Mouse (Mus musculus): ENCODE data around the gene Cldn18.

Cldn18 gene

DNA sequence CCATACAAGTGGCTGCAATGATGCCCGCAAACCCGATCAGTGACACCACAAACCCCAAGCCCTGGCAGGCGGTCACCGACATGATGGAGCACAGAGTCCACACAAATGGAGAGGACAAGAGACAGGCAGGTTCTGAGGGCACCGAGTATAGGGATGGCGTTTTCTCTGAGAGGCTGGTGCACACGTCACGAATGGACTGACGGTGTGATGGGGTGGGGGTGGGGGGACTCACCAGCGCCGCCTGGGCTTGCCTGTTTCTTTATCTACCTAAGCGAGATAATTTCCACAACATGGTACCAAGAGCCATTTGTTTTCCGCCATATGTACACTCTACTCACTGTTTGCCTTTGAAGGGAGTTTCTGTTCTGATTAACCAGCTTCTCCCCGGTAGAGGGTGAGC is at the start of gene Cldn18:
Cldn18 (minus strand) TSS at position 134 of the 400 bp plus-strand sequence.
- no peak for DNase-seq (ENCODE audit: low spot score)

DNA sequence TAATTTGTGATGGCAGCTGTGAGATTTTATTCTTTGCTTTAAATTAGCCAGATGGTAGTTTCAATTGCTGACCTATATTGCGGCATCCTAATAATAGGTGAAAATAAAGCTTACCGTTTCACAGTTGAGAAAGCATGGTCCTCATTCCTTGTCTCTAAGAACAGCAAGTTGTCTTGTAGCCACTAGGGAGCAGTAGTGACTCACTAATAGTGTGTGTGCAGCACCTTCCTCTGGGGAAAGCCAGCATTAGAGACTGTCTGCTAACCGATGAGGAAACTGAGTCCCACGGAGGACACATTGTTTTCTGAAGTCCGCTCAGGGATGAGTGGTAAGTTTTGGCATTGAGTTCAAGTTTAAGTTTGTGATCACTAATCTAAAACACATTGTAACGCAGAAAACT is 46.5 kb upstream of the Cldn18 start:
- no peak for DNase-seq (ENCODE audit: low spot score)

DNA sequence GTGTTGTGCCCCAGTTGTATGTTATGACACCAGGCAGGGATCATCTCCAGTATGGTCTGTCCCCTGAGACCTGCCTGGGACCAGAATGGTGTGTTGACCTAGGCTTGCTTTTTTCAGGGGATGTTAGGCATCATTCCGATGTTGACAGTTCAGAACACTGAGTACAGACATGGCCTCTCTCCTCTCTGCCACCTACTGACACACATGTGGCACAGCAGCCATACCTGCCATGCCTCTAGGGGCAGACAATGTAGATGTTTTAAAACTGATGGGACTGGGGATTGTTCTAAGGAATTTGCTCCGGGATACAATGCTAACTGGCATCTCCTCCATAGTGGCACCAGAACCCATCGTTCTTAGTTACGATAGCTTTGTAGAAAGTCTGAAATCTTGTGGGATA is 33.2 kb upstream of the Cldn18 start:
- DNase-seq (ENCODE audit: low spot score), result no peak

DNA sequence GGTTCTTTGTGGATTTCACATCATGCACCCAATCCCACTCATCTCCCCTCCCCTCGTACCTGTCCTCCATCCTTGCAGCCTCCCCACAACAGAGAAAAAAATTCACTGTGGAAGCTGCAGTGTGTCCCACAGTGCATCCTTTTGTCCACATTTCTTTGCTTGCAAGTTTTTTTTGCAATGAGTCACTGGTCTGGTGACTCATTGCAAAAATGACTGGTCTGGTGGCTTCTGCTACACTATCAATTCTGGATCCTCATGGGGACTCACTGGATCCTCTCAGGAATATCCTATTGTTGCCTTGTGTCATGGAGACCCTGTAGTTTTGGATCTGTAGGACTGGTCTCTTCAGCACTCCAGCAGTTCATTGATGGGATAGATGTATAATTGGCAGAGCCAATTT is 31.2 kb upstream of the Cldn18 start:
- no peak for DNase-seq (ENCODE audit: low spot score)

DNA sequence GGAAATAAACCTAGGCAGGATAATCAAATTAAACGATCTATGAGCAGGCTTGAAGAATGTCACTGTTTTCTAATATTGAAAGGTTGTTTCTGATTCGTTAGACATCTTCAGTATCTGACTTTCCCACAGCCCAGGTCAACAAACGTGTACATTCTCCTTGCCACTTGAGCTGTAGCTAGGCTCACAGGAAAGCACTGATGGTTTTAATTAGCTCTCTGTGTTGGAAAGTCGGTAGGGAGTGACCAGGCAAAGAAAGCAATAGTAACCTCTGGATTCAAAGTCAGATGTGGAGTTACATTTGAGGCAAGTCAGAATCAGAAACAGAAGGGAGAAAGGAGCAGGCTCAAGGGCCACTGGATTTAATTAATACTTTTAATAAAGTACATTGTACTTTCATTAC is 30.7 kb upstream of the Cldn18 start:
- no peak for DNase-seq (ENCODE audit: low spot score)

DNA sequence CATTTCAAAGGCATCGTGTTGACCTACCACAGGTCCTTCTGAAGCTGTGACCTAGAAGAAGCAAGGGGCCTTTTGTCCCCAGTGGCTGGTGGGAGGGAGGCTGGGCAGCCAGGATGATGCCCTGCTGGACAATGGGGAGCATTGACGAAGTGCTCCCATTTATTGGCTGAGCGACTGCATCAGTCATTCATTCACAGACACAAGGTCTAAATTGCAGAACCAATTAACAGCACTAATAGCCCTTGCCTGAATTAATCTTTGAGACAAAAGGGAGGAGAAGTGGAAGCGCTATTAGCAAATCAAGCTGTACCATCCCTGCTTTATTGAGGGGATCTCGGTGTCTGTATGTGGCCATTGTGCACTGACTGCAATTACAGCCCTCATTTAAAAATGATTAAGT is 27.5 kb upstream of the Cldn18 start:
- DNase-seq (ENCODE audit: low spot score), result no peak

DNA sequence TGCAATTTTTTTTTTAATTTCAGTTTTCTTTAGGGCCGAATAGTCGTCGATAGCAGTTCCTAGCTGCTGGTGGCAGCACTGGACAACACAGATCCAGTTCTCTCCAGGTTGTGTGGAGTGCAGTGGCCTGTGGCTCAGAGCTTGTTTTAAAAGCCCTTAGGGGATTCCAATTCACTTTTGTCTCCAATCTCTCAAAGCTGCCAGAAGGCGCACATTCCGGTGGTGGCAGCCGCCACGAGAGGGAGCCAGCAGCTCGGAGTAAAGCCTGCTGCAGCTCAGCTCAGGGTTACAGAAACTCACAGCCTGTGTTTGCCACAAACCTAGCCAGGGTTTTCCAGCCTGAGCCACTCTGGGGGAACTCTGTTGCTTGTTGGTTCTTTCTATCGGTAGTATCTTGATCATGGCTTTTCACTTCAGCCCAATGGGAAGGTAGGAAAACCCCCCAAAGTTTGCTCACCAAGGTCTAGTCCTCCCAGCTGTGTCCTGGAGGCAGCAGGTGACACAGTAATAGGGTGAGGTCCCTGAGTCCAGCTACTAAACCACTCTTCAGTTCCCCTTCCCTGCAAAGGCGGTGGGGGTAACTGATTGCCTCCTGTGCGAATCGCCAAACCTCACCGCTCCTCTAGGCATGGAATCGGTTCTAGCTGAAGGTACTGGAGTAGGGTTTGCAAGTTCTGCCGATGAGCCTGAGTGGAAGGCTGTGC is 13.0 kb upstream of the Cldn18 start:
- DNase-seq (ENCODE audit: low spot score), result no peak

DNA sequence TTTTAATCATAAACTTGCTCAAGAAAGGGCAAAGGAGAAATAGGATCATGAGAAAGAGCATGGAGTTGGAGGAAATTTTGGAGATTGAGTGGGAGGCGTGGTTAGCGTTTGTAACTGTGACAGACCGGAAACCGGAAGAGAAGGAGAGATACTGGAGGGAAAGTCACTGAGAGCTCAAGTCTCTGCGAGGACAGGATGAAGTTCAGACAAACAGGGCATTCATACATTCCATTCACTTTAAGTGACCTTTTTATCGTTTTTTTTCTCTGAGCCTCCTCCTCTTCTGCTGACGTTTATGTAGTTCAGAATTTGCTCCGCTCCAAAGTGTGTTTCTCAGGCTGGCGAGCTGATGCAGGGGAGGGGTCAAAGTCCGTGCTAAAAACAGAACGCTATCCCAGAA is 10.8 kb upstream of the Cldn18 start:
- DNase-seq (ENCODE audit: low spot score), result no peak

DNA sequence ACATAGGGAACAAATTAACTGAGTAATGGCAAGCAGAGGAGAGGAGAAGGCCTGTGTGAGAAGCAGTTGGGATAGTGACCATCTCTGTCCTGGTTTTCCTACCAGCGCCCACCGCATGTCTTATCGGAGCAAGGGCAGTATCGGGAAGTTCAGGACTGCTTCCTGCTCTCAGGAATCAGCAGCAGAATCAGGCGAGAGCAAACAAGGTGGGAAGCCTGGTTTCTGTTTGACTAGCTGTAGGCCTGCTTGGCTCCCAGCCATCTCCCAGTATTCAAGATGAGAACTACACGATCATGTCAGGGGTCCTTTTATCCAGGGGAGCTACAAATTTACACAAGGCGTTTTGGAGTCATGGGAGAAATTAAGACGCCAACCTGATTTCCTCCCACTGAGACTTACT is 8.2 kb upstream of the Cldn18 start:
- DNase-seq (ENCODE audit: low spot score), result no peak

DNA sequence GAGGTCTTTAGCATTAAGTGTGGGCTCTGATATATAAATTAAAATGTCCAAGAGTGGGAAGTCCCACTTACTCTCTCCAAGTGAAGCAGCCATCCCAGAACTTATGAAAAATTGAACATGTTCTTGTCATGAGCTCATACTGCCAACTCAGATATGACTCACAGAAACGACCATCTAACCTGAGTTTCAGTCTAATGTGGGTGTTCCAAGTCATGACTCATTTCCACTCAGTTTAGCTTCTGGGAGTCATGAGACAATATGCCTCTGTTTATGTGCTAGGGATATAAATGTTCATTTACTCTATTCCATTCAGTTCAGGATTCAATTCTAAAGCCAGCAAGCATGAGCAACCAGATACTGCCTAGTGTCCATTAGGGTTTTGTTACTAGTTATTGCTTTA is 2.9 kb upstream of the Cldn18 start:
- DNase-seq (ENCODE audit: low spot score), result no peak

DNA sequence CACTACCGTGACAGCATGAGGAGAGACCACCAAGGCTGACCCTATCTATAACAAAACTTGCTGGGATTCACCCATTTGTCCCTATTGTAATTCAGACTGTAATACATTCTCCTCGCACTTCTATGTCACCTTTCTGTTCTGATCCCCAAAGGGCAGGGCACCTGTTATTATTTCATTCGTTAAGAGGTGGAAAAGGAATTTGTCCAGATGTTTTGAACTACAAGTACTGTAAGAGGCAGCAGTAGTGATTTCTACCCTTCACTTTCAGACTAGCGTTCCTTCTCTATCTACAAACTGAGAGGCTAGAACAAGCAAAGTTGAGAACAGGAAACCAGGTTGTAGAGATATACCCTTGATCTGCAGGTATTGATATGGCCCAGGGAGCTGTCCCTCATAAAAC is 6.8 kb downstream of the Cldn18 start:
- no peak for DNase-seq (ENCODE audit: low spot score)

DNA sequence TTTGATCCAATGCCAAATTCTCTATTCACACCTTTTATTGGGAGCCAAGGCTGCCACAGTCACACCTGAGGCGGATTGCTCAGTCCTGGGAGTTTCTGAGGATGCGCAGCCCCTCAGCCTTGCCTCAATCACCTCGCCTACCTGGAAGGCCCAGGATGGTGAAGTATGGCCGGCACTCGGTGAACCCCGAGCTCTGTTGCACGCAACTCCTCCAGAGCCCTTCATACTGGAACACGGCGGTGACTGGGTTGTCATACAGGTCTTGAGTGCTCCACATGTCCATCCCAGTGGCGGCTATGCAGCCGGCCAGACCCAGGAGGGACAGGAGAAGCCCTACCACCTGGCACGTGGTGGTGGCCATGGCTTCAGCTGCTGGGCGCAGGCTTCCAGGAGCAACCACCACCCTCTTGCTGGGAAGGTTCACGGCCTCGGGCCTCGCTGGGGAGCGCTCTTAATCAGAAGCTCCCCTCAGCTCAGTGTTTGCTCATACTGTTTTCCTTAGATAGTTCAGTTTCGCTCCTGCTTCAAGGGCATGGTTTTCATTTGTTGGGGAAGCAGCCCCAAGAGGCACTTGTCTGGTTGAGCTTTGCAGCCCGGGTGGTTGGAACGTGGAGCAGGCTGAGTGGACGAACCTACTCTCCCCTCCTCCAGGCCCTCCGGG is 7.3 kb downstream of the Cldn18 start:
- DNase-seq (ENCODE audit: low spot score), result no peak

DNA sequence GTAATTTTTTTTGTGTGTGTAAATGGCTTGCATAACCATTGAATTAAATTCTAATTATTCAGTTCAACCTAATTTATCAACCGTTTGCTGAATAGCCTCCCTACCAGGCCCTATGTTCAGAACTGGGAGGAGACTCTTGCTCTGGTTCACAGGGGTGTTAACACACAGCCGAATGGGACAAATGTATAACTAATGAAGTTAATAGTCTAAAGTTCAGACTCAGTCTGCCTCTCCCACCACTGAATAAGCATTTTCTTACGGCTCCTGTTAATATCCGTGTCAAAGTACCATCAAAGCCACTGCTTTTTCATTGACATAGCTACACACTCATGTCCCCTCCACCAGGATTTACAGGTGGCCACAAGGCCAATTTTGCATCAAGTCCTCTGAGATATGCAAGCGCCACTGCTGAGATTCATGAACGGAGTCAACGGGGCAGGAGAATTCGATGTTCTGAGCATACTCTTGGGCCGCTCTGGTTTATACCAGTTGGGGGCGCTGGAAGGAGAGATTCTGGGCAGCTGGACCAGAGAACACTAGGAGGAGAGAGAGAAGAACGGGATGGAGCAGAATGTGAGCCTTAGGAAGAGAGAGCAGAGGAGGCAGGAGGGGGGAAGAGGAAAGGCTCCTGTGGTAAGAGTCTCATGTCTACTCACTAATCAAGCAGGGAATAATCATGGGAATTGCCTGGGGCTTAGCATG is 9.5 kb downstream of the Cldn18 start:
- DNase-seq (ENCODE audit: low spot score), result no peak

DNA sequence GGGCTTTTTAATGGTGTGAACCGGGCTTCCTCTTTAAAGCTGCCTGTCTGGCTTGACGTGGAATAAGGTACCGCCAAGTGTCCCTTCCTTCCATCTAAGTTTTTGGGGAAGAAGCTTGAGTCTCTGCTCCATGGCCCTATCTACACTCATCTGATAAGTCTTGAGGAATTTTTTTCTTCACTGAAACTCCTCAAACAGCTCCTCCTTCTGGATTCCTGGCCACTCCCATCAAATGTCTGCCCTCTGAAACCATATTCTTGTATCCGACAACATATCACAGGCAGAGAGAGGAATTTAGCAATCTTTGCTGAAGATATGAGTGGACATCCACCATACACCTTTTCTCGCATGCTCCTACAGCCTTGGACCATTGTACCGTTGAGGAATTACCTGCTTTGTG is 10.8 kb downstream of the Cldn18 start:
- no peak for DNase-seq (ENCODE audit: low spot score)

DNA sequence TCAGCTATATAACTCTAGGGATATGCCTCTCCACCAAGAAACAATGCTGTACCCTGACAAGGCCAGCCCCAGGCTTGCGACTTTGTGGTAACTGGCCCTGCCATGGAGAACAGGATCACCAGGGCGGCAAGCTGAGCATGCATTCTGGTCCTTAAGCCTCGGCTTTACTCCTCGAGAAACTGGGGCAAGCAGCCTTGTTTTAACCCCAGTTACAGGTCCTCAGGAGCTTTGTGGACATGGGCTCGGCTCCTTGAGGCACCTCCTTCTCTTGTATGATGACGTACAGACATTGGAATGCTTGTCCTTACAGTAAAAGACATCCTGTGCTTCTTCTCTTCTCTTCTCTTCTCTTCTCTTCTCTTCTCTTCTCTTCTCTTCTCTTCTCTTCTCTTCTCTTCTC is 13.4 kb downstream of the Cldn18 start:
- DNase-seq (ENCODE audit: low spot score), result no peak

DNA sequence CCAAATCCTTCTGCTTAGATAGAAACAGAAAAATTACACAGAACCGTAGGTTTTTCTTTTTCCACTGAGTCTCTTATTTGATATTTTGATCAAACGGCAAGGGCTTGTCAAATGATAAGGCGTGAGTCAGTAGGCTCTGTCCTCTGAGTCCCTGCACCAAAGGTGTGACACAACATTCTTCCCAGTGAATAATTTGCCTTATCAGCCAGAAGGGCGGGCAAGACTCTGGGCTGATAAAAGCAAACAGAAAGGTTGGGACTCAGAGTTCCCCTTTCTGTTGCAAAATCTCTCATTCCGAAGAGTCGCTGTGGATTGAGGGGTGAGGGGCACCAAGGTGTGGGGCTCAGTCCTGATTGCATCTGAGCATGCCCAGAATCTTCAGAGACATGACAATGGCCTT is 14.9 kb downstream of the Cldn18 start:
- no peak for DNase-seq (ENCODE audit: low spot score)

DNA sequence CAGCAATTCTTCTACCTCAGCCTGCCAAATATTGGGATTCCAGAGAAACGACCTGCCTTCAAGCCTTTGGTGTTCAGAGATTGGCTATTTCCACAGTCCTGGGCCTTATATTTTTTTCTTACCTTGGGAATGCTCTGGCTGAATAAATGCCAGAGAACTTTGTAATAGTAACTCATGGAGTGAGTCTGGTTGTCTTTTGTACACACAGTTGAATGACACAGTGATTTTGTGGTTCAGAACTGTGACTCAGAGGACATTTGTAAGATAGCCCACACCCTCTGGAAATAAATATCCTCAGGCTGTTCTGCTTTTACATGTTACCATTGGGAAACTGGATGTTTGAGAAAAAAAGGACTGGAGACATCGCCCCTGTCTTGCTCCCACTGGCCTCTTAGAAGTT is 15.9 kb downstream of the Cldn18 start:
- no peak for DNase-seq (ENCODE audit: low spot score)

DNA sequence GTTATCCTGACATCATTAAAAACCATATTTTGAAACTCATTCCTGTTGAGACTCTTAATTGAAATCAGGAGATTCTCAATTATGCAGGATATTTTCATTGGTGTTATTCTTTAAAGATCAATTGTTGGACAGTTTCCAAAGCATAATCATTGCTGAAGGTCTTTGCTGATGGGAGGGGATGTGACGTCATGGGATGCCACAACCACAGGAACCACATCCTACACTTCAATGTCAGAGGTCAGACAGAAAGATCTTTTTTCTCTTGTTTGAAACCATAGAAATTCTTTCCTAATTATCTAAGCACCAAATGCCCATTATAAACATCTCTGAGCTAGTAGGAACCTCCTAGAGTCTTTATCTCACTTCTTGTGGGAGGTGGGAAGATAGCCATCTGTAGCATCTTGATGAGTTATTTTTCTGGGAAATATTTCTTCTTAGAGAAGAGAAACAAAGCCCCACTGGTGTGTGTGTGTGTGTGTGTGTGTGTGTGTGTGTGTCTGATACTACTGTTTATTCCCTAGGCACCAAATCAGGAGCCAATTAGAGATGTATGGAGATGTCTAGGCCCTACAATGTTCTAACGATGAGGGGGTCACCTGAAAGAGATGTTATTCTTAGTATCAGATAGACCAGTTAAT is 17.2 kb downstream of the Cldn18 start:
- DNase-seq (ENCODE audit: low spot score), result no peak

DNA sequence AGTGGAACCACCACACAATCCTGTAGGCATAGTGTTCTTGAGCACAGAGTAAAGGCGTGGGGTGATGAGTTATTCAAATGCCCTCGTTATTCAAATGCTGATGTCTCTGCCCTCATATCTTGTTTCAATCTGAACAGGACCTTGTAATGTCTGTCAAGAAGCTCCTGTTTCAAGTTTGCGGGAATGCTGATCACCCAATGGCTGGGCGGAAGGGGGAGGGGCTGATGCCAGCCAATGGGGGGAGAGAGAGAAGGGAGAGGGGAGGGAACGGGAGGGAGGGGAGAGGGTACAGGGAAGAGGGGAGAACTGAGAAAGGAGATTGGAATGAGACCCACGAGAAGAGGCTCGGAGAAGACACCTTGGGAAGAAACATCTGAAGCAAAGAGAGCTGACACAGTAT is 22.1 kb downstream of the Cldn18 start:
- no peak for DNase-seq (ENCODE audit: low spot score)

DNA sequence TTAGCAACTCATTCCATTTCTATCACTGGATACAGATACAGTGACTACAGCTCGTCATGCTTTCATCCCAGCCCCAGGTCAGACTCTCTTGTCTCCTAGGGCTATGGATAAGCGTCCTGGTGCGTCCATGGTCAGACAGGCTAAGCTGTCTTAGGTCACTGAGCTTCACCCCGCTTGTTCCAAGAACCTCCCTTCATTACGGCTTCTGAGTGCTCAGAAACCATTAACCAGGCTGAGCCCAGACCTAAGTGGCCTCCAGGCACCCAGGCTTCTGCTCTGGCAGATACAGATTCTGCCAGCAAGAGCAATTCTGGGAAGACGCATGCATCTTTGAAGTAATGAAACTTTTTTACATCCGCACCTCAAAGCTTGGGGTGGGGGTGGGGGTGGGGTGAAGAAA is 26.7 kb downstream of the Cldn18 start:
- DNase-seq (ENCODE audit: low spot score), result no peak

DNA sequence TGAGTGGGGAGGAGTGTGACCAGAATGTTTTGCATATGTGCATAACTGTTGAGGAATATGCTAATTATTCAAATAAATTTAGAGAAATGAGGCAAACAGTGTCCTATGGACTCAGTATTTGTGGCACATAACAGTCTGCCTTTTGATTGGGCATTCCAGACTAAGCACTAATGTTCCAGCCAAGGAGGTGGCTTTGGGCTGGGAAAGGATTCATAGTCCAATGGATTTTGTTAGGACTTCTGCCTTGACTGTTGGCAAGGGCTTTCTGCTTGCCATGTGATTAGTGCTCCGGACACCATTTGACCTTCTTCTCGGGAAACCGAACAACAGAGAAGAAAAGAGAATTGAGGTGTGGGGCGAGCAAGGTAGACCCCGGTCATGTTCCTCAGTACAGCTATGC is 27.3 kb downstream of the Cldn18 start:
- DNase-seq (ENCODE audit: low spot score), result no peak

DNA sequence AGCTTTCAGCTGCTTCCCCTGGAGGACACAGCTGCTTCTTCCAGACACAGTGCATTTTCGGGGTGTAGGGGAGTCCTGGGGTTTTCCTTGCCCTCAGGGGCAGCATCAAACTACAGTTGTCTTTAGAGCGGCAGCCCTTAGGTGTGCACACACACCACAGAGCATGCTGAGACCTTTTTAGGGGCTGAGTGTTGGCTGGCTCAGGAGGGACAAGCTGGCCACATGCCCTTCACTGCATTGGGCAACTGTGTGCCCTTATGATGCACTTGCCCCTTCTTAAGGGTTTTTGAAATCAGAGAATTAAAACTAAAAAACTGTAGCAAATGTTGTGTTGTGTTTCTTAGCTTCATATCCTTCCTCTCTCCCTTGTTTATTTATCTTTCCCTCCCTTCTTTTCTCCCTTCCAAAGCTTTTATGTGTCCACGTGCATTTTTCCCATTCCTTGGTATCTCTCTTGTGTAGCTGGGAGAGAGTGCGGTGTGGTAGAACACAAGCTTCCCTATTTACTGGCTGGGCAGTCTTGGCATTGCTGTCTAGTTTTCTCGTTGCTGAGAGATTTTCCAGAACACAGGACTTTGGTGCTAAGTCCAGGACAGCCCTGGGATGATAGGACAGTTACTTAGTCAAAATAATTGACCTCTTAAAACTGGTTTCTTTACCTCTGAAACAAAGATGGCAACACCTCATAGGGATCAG is 31.4 kb downstream of the Cldn18 start:
- DNase-seq (ENCODE audit: low spot score), result no peak

Data from ovary, adult 18-20 months (tissue).